ENCODE assay signal across 11 mouse cellular contexts in genomic region chr1:163280097-163280841, GRCm38 (mm10). TPM values are rescaled to one million over a fixed set of nuclear protein-coding genes. Genes with fewer than 3 reads are reported as not detected.
DNase-seq lines count a peak whose midpoint lies in the region; ATAC-seq lines count a peak whose summit lies in the region.
"Had no signal": no experiment of that assay in that cellular context is flagged by ENCODE, and none has a peak within 500 bp of the region (broad histone marks: within the 10 kb centered on the region; RNA-seq: fewer than 3 reads in every experiment).

No protein-coding gene starts in this region.

- no peak overlapping the region for H3K9ac ChIP-seq in hindbrain, embryonic 16.5 days (ENCODE audit: low read depth, low read length)
- H3K9ac ChIP-seq in hindbrain, embryonic 13.5 days = no peak overlapping the region
- H3K9ac ChIP-seq: limb, embryonic 13.5 days; midbrain, embryonic 12.5 days had no signal

- no peaks in the 10 kb centered on the region for H3K9me3 ChIP-seq in hindbrain, embryonic 16.5 days (ENCODE audit: control insufficient read depth, low read length)
- H3K9me3 ChIP-seq in hindbrain, embryonic 13.5 days = no peaks in the 10 kb centered on the region
- H3K9me3 ChIP-seq: limb, embryonic 13.5 days; midbrain, embryonic 12.5 days had no signal

- no peaks in the 10 kb centered on the region for H3K36me3 ChIP-seq in hindbrain, embryonic 16.5 days (ENCODE audit: control insufficient read depth, insufficient read depth, low read length)
- no peaks in the 10 kb centered on the region for H3K36me3 ChIP-seq in hindbrain, embryonic 13.5 days
- H3K36me3 ChIP-seq: midbrain, embryonic 12.5 days had no signal

- peak; percentile 82 for ATAC-seq in hindbrain, embryonic 16.5 days
- no peak for ATAC-seq in hindbrain, embryonic 13.5 days (ENCODE audit: low FRiP score)

- H3K4me1 ChIP-seq in hindbrain, embryonic 16.5 days (ENCODE audit: control insufficient read depth, insufficient read depth, low read depth, low read length) = peaks cover 6% of the 10 kb centered on the region
- H3K4me1 ChIP-seq in hindbrain, embryonic 13.5 days (replicated peaks) = peaks cover 8% of the 10 kb centered on the region

- H3K4me2 ChIP-seq in hindbrain, embryonic 16.5 days (ENCODE audit: low read length) = no peak overlapping the region
- H3K4me2 ChIP-seq in hindbrain, embryonic 13.5 days = no peak overlapping the region
- H3K4me2 ChIP-seq: limb, embryonic 13.5 days; midbrain, embryonic 12.5 days had no signal

- no peaks in the 10 kb centered on the region for H3K27me3 ChIP-seq in hindbrain, embryonic 16.5 days (replicated peaks; ENCODE audit: control insufficient read depth, insufficient read depth, low read length)
- H3K27me3 ChIP-seq in hindbrain, embryonic 13.5 days = no peaks in the 10 kb centered on the region
- H3K27me3 ChIP-seq: limb, embryonic 13.5 days; midbrain, embryonic 12.5 days had no signal

- peak; percentile 9 for DNase-seq in adrenal gland, postnatal 10 days
- no peak for DNase-seq in adrenal gland, postnatal 36 days
- DNase-seq in retina, embryonic 14.5 days (ENCODE audit: low spot score) = peak; percentile 16
- DNase-seq in retina, postnatal 1 day = no peak
- DNase-seq in T-cell, adult 2 months (ENCODE audit: low spot score) = no peak
- DNase-seq in thymus, postnatal 14 days = no peak
- DNase-seq: kidney, postnatal 10 days had no signal

- WGBS in hindbrain, embryonic 16.5 days = 39% methylated on average over 7 of the region's 7 CpGs
- WGBS in hindbrain, embryonic 13.5 days = 55% methylated on average over 7 of the region's 7 CpGs

- 0 out of 2 replicates have a peak overlapping the region, but pooled peaks have one; percentile 34 for H3K27ac ChIP-seq in hindbrain, embryonic 16.5 days (ENCODE audit: low read depth, low read length)
- no peak overlapping the region for H3K27ac ChIP-seq in hindbrain, embryonic 13.5 days
- H3K27ac ChIP-seq: limb, embryonic 13.5 days; midbrain, embryonic 12.5 days had no signal

- H3K4me3 ChIP-seq in hindbrain, embryonic 16.5 days (ENCODE audit: low read length) = no peak overlapping the region
- no peak overlapping the region for H3K4me3 ChIP-seq in hindbrain, embryonic 13.5 days
- H3K4me3 ChIP-seq: limb, embryonic 13.5 days; midbrain, embryonic 12.5 days had no signal

RNA-seq across cellular contexts. Expression of gene Prrx1, which starts 33.2 kb away (rescaled TPM):
- total RNA-seq in adrenal gland, postnatal 10 days (2021) = 10 to 100 TPM; 14.2 to 22.1 TPM
- 1 to 10 TPM; 9.5 to 9.8 TPM for total RNA-seq in adrenal gland, postnatal 36 days (2021)
- polyA plus RNA-seq in hindbrain, embryonic 16.5 days (2015; fragmentation: Nextera tagmentation; extraction: Ambion mirVana) = 3.9 and 5.6 TPM in 2 replicates
- polyA plus RNA-seq in hindbrain, embryonic 13.5 days (2015; fragmentation: Nextera tagmentation; extraction: Ambion mirVana) = 6.4 and 10.6 TPM in 2 replicates

Comparison
In these comparisons a context has a peak if more than half of its experiments do, and no peak if none do; other contexts are left out.
1. DNase-seq: peak in adrenal gland, postnatal 10 days (single experiment) and retina, embryonic 14.5 days (single experiment); none in adrenal gland, postnatal 36 days (0 of 2), retina, postnatal 1 day (single experiment), T-cell, adult 2 months (single experiment) and thymus, postnatal 14 days (single experiment).